Mouse (Mus musculus): ENCODE measurements around the gene Ptpn7.
"Not testable (repeated sequence)": the region's sequence is repeated elsewhere in the genome, so short reads cannot be mapped to it uniquely, and the experiment has no call there.

DNA sequence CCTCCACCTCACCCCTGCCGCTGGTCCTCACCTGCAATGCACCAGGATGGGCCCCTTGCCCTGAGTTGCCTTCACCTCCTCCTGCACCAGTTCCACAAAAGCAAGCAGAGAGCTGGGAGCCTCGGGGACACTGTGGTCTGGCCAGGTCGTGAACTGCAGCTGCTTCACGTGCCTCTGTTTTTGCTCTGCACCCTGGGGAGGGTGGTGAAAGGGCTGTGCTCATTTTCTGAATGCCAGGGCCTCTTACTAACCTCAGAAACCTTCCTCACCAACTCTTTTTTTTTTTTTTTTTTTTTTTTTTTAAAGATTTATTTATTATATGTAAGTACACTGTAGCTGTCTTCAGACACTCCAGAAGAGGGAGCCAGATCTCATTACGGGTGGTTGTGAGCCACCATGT lies 21.2 kb upstream of the Ptpn7 start:
- not testable (repeated sequence) for TF ChIP-seq MAX (IDR thresholded peaks at IDR 0.05; ENCODE audit: low read length); NELFE (IDR thresholded peaks at IDR 0.05; ENCODE audit: low read depth, low read length); TCF12 (IDR thresholded peaks at IDR 0.05; ENCODE audit: low read depth, low read length); TBP (conservative IDR thresholded peaks at IDR 0.05; ENCODE audit: low read depth, low read length); NRF1 (IDR thresholded peaks at IDR 0.05; ENCODE audit: low read depth, low read length); CTCF (conservative IDR thresholded peaks at IDR 0.05 in 1 of 2, IDR thresholded peaks at IDR 0.05 in 1 of 2; ENCODE audit: low read depth in 2 of 2, low read length in 2 of 2); MXI1 (IDR thresholded peaks at IDR 0.05; ENCODE audit: low read depth, low read length); RAD21 (IDR thresholded peaks at IDR 0.05; ENCODE audit: low read depth, low read length); RCOR1 (conservative IDR thresholded peaks at IDR 0.05; ENCODE audit: low read depth, low read length); POLR2AphosphoS2 (IDR thresholded peaks at IDR 0.05; ENCODE audit: low read depth, low read length)

All from CH12.LX (cell line).